Mouse (Mus musculus) hindbrain, postnatal 0 days (tissue): Measurements from ENCODE around the gene Tssk2. TPM values are rescaled to one million over a fixed set of nuclear protein-coding genes. Genes with fewer than 3 reads are reported as not detected.
A peak's percentile ranks its signal among the peaks of the same experiment; 100 is the strongest.

ENCODE experiments used
- ATAC-seq: fragments of 200-750 bp; cut with Nextera tagmentation; 2 replicates; pipeline ENCODE4 v1.8.0; 2017; ENCODE audit warnings: mild to moderate bottlenecking, moderate TSS enrichment, moderate library complexity
- DNase-seq: peaks from one replicate; pipeline ENCODE4 v3.0.0-alpha.2; 2015; ENCODE audit warnings: low spot score
- H3K27ac ChIP-seq: fragments of 300-500 bp; sonication (generic); 2 replicates; pipeline ENCODE4 v1.5.1; 2014; ENCODE audit warnings: mild to moderate bottlenecking
- H3K27me3 ChIP-seq: fragments of 300-500 bp; sonication (generic); 2 replicates; pipeline ENCODE4 v1.6.1; 2014; ENCODE audit warnings: low read length, mixed read lengths; ENCODE audit not compliant: insufficient read depth
- H3K36me3 ChIP-seq: fragments of 300-500 bp; sonication (generic); 2 replicates; pipeline ENCODE4 v1.6.1; 2014; ENCODE audit warnings: low read length, mixed read lengths; ENCODE audit not compliant: insufficient read depth
- H3K4me1 ChIP-seq: fragments of 300-500 bp; sonication (generic); 2 replicates; pipeline ENCODE4 v1.6.1; 2014; ENCODE audit warnings: antibody characterized with exemption, low read length, mixed read lengths; ENCODE audit not compliant: insufficient read depth
- H3K4me2 ChIP-seq: fragments of 300-500 bp; sonication (generic); 2 replicates; pipeline ENCODE4 v1.6.1; 2014; ENCODE audit warnings: low read depth, mild to moderate bottlenecking, low read length, moderate library complexity, mixed read lengths
- H3K4me3 ChIP-seq: fragments of 300-500 bp; sonication (generic); 2 replicates; pipeline ENCODE4 v1.5.1; 2014; ENCODE audit warnings: low read length
- H3K9ac ChIP-seq: fragments of 300-500 bp; sonication (generic); replicated peaks from 2 replicates; pipeline ENCODE4 v1.6.1; 2014; ENCODE audit warnings: mild to moderate bottlenecking, low read length, moderate library complexity, mixed read lengths
- H3K9me3 ChIP-seq: fragments of 300-500 bp; sonication (generic); 2 replicates; pipeline ENCODE4 v1.6.1; 2016; ENCODE audit warnings: low read length, mixed read lengths
- CTCF ChIP-seq: IDR thresholded peaks from 2 replicates; pipeline ENCODE4 v1.5.1; 2016; ENCODE audit warnings: antibody characterized with exemption, control low read depth, low read depth
- WGBS: fragments of 180-500 bp; shearing (Covaris S2); extraction: QIAGEN DNeasy Blood & Tissue Kit; methylation state at CpG from one replicate; pipeline ENCODE4 v1.1.7; 2014; 5-methylcytosine and 5-hydroxymethylcytosine counted together
- polyA plus RNA-seq: library from polyadenylated mRNA; unstranded; fragments of >200 nt; fragmentation: Nextera tagmentation; extraction: Ambion mirVana; gene quantifications from 2 replicates; pipeline ENCODE4 v1.2.1, GENCODE M21; 2015
- total RNA-seq: library from RNA; depleted of rRNA; stranded (reverse); fragments of >200 nt; gene quantifications from 2 replicates; pipeline ENCODE4 v1.2.3, GENCODE M21; 2014

Tssk2 gene
- total and polyA plus RNA-seq, 2 experiments from 2014 or later, result not detected

GRCm38 (mm10) chr16:17858592-17858991 lies 39.8 kb upstream of the Tssk2 start:
- Histone ChIP-seq H3K9me3 (no peaks in the 10 kb centered on the region), H3K27ac (no peak overlapping the region), H3K27me3 (no peaks in the 10 kb centered on the region), H3K36me3 (peaks cover 50% of the 10 kb centered on the region), H3K9ac (no peak overlapping the region), H3K4me3 (no peak overlapping the region), H3K4me2 (no peak overlapping the region), H3K4me1 (no peaks in the 10 kb centered on the region)
- TF ChIP-seq CTCF, result peak; percentile 76
- ATAC-seq, result 0 out of 2 replicates have a peak, but pooled peaks have one; percentile 72
- DNase-seq, result peak; percentile 68

GRCm38 (mm10) chr16:17865293-17865692 lies 33.1 kb upstream of the Tssk2 start:
- Histone ChIP-seq H3K36me3 (peaks cover 2% of the 10 kb centered on the region; the same call in 1 of the 2 replicates), H3K9me3 (no peaks in the 10 kb centered on the region), H3K27me3 (no peaks in the 10 kb centered on the region), H3K4me1 (no peaks in the 10 kb centered on the region), H3K4me2 (no peak overlapping the region), H3K4me3 (no peak overlapping the region), H3K9ac (no peak overlapping the region), H3K27ac (no peak overlapping the region)
- 86% methylated on average over 2 of the region's 2 CpGs for WGBS
- ATAC-seq (0 out of 2 replicates have a peak, but pooled peaks have one; percentile 2), DNase-seq (no peak)
- TF ChIP-seq CTCF, result no peak

- peaks cover 4% of the 10 kb centered on the region; the same call in 1 of the 2 replicates for H3K36me3 ChIP-seq
- no peaks in the 10 kb centered on the region for H3K4me1 ChIP-seq
- WGBS, result 55% methylated on average over 6 of the region's 6 CpGs
- H3K9me3 ChIP-seq, result no peaks in the 10 kb centered on the region
- no peaks in the 10 kb centered on the region for H3K27me3 ChIP-seq
- DNase-seq, result peak; percentile 11
- no peak overlapping the region for H3K27ac ChIP-seq
- H3K4me3 ChIP-seq, result no peak overlapping the region
- 0 out of 2 replicates have a peak, but pooled peaks have one; percentile 32 for ATAC-seq
- no peak for TF ChIP-seq CTCF
- no peak overlapping the region for H3K9ac ChIP-seq
- H3K4me2 ChIP-seq, result no peak overlapping the region
Measured at GRCm38 (mm10) chr16:17865770-17866169, 32.7 kb upstream of the Tssk2 start.

GRCm38 (mm10) chr16:17871248-17871647 lies 27.2 kb upstream of the Tssk2 start:
- ATAC-seq, result no peak
- Histone ChIP-seq H3K27ac (no peak overlapping the region), H3K4me3 (no peak overlapping the region), H3K4me1 (no peaks in the 10 kb centered on the region), H3K9ac (no peak overlapping the region), H3K4me2 (no peak overlapping the region), H3K36me3 (peaks cover 14% of the 10 kb centered on the region; the same call in 1 of the 2 replicates), H3K9me3 (no peaks in the 10 kb centered on the region), H3K27me3 (no peaks in the 10 kb centered on the region)
- no peak for DNase-seq
- TF ChIP-seq CTCF, result no peak
- 89% methylated on average over 5 of the region's 5 CpGs for WGBS

- no peak overlapping the region for H3K4me2 ChIP-seq
- H3K4me3 ChIP-seq, result no peak overlapping the region
- ATAC-seq (no peak), DNase-seq (no peak)
- TF ChIP-seq CTCF, result no peak
- H3K9me3 ChIP-seq, result no peaks in the 10 kb centered on the region
- WGBS, result 62% methylated on average over 4 of the region's 4 CpGs
- peaks cover 14% of the 10 kb centered on the region; the same call in 1 of the 2 replicates for H3K36me3 ChIP-seq
- H3K27me3 ChIP-seq, result no peaks in the 10 kb centered on the region
- no peak overlapping the region for H3K9ac ChIP-seq
- H3K27ac ChIP-seq, result no peak overlapping the region
- H3K4me1 ChIP-seq, result no peaks in the 10 kb centered on the region
Measured at GRCm38 (mm10) chr16:17872995-17873394, 25.4 kb upstream of the Tssk2 start.

GRCm38 (mm10) chr16:17875174-17875573 lies 23.3 kb upstream of the Tssk2 start:
- WGBS, result 84% methylated on average over 4 of the region's 4 CpGs
- Histone ChIP-seq H3K9ac (no peak overlapping the region), H3K9me3 (no peaks in the 10 kb centered on the region), H3K4me3 (no peak overlapping the region), H3K27ac (no peak overlapping the region), H3K4me2 (no peak overlapping the region), H3K27me3 (no peaks in the 10 kb centered on the region), H3K36me3 (peaks cover 14% of the 10 kb centered on the region; the same call in 1 of the 2 replicates), H3K4me1 (no peaks in the 10 kb centered on the region)
- ATAC-seq (no peak), DNase-seq (no peak)
- no peak for TF ChIP-seq CTCF

- H3K9ac ChIP-seq, result no peak overlapping the region
- no peaks in the 10 kb centered on the region for H3K4me1 ChIP-seq
- no peaks in the 10 kb centered on the region for H3K27me3 ChIP-seq
- ATAC-seq (no peak), DNase-seq (no peak)
- H3K4me2 ChIP-seq, result no peak overlapping the region
- no peak overlapping the region for H3K27ac ChIP-seq
- H3K36me3 ChIP-seq, result peaks cover 10% of the 10 kb centered on the region; the same call in 1 of the 2 replicates
- WGBS, result 94% methylated on average over 1 of the region's 1 CpGs
- no peak overlapping the region for H3K4me3 ChIP-seq
- no peaks in the 10 kb centered on the region for H3K9me3 ChIP-seq
- no peak for TF ChIP-seq CTCF
Measured at GRCm38 (mm10) chr16:17876096-17876495, 22.3 kb upstream of the Tssk2 start.
